Mouse (Mus musculus): Measurements from ENCODE around the gene Ell3. TPM values are rescaled to one million over a fixed set of nuclear protein-coding genes. Genes with fewer than 3 reads are reported as not detected.

Ell3 gene
- total RNA-seq (2023): 2.7 TPM

DNA sequence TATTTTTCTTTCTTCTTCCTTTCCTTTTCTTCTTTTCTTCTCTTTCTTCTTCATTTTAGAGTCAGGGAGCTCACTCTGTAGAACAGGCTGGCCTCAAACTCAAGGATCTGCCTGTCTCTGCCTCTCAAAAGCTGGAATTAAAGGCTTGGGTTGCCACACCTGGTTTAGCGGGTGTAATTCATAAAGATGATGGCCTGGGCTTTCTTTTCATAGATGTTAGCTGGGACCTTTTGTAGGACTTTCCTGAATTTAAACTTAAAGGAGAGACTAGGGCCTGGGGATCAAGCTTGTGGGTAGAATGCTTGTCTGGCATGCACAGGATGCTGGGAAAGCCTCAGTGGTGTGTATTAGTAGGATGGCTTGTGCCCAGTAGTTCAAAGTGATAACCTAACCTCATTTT is at the start of gene Ell3:
Gene Ell3, minus strand, starts transcription at position 101 of the 400 bp plus-strand sequence.

DNA sequence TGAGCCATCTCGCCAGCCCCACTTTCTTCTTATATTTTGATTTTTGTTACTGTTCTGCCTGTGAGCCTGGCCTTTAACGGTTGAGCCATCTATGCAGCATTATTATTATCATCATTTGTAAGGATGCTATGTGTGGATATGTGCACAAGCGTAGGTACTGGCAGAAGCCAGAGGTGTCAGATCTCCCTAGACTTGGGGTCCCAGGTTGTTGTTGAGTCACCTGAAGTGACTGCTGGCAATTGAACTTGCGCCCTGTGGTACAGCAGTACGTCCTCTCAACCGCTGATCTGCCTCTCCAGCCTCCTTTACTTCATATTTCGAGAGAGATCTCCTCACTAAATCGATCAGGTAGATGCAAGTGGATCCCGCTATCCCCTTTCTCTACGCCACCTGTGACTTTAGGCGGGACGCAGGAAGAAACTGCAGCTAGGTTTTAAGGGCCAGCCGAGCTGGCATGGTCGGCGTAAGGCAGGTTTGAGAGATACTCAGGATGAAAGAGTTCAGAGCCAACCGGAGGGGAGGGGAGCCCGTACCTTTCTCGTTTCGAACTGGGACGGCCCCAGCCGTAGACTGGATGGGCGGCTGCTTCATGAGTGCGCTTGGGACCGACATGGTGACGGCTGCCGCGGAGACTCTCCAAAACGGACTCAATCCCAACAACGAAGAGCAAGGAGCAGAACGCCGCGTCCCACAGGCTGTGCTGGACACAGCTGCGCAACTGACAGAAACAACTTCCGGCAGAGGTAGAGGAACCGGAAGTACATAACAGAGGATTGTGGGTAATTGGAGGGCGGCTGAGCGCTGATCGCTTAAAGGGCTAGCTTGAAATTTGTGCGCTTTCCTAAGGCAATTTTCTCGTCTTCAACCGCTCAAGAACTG is 29.5 kb upstream of the Ell3 start, which contains the start of gene Mfap1b:
Gene Mfap1b, minus strand, starts transcription at position 767 of the 879 bp plus-strand sequence.

DNA sequence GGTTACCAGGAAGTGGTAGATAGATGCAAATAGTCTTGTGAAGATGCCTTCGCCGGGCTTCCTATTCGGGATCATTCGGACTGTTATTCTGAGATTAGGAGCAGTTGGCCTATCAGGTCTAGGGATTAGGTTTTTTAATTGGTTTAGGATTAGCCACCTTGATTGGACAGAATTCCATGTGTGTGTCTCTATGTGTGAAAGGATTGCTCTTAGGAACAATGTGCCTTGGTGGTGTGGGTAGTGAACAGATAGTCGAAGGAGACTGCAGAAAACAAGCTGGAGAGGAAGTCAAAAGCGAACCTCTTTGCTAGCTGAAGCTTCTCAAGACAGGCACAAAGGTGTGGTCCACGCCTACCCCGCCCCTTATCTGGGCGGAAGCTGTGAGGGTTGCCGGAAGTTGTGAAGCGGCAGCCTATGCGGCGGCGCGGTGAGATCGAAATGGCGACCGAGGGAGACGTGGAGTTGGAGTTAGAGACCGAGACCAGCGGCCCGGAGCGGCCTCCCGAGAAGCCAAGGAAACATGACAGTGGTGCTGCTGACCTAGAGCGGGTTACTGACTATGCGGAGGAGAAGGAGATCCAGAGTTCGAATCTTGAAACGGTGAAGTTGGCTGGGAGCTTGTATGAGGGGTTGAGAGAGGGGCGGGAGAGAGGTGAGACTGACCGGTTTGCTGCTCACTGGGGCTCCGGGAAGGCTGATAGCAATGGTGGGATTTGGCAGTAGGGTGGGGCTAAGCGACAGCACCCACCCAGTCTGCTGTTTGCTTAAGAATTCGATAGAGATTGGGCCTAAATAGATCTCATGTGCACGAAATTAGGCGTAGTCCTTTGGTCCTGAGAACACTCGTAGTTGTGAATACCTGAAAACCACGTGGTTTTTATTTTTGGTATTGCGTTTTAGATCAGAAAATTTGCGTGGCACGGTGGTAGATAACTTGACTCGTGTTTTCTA is 12.9 kb upstream of the Ell3 start, which contains the start of gene Serinc4:
Gene Serinc4, minus strand, starts transcription at position 90 of the 951 bp plus-strand sequence.

DNA sequence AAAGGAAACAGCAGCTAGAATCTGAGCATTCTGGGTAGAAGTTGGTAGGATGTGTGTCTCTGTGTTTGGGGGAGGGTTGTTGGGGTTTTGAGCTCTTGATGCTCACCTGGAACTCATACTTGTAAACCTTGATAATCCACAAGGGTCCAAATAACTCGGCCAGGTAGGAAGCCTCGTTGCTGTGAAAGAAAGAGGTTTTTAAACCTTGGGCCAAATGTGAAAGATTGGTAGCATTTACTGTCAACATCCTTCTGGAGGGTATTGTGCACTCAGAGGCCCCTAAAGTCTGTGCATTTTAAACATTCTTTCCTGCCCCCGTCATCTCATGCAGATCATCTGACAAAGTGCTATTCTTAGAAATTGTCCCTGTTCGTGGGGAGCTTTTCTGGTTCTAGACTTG is 8.9 kb upstream of the Ell3 start, which contains the start of gene Hypk:
Gene Hypk, plus strand, starts transcription at position 301 of the 400 bp plus-strand sequence.

DNA sequence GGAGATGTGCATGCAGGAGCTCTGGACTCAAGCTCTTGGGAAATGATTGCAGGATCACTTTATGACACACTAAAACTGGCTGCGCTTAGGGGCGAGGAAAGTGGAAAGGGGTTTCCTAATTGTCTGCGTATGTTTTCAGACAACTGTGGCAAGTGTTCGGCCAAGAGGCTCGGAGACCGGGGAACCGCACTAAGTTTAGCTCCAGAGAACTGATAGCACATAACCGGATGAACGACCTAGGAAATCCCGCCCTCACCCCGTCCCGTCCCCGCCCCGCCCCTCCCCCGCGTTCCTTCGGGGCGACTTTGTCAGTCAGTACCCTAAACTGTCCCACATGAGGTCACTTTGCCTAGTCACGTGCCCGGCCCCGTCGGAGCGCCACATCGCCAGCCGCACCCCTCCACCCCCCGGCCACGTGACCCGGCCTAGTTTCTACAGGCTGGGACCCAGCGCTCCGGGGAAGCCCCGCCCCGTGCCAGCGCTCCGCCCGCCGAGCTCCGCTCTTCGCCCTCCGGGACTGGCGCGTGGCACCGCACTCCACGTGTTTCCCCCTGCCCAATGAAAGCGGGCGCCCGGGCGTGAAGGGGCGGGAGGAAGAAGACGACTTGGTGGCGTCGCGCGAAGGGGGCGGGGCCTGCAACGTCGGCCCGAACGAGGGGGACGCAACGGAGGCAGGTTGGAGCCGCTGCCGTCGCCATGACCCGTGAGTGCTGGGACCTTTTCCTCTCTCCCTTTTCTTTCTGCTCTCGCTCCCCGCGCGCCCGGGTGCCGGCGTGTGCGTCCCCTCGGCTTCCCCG is 4.9 kb upstream of the Ell3 start, which contains the start of gene Serf2:
Gene Serf2, plus strand, starts transcription at position 457 of the 797 bp plus-strand sequence.

DNA sequence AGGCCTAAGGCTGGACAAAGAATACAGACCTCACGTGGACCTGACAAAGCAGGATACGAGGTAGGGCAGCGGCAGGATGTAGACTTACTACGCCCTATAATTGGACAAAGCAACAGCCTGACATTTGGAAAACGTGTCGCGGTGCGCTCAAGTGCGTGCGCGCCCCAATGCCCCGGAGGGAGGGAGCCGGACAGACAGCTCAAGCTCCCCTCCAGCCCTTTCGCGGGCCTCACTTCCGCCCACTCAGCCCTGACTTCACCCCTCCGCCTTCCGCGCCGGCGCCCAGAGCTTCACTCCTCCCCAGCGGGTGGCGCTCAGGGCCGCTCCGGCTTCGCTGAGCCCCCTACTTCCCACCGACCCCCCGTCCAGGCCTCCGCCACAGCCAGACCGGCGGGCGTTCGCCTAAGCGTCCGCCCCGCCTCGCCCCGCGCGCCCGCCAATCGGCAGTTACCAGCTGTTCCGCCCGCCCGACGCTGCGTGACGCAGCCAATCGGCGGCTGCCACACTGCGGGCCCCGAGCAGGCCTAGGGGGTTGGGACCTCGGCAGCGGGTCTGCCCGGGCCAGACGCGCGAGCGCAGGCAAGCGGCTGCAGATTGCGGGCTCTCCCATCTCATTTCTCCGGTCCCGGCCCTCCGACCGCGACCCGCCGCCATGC is 30.6 kb downstream of the Ell3 start, which contains the start of the genes Pdia3 and Catsper2:
Gene Pdia3, plus strand, starts transcription at position 389 of the 656 bp plus-strand sequence.
Gene Catsper2, minus strand, starts transcription at position 406 of the 656 bp plus-strand sequence.

Other genes starting within 250 kb of the Ell3 start
- gene Trp53bp1, start 172.9 kb downstream of the Ell3 start, total RNA-seq (2023): 82.7 TPM
- gene Map1a, start 154.7 kb downstream of the Ell3 start, total RNA-seq (2023): 0.12 TPM
- gene Ppip5k1, start 88.9 kb downstream of the Ell3 start, total RNA-seq (2023): 18.4 TPM
- not detected for gene Ckmt1, start 86.6 kb downstream of the Ell3 start, total RNA-seq (2023)
- 1.8 TPM for gene Strc, start 57.1 kb downstream of the Ell3 start, total RNA-seq (2023)
- gene Pdia3, start 30.5 kb downstream of the Ell3 start, total RNA-seq (2023): 162 TPM
- 2.0 TPM for gene Catsper2, start 30.5 kb downstream of the Ell3 start, total RNA-seq (2023)
- 310 TPM for gene Serf2, start 4.9 kb upstream of the Ell3 start, total RNA-seq (2023)
- 42.8 TPM for gene Hypk, start 9.0 kb upstream of the Ell3 start, total RNA-seq (2023)
- gene Serinc4, start 12.5 kb upstream of the Ell3 start, total RNA-seq (2023): 0.80 TPM
- gene Mfap1b, start 29.8 kb upstream of the Ell3 start, total RNA-seq (2023): 45.5 TPM
- gene Mfap1a, start 62.4 kb upstream of the Ell3 start, total RNA-seq (2023): 41.6 TPM
- gene Wdr76, start 62.4 kb upstream of the Ell3 start, total RNA-seq (2023): 14.4 TPM

Measured in CD4-positive naive resting alpha-beta T cell, adult 57 days (primary cell).